Mouse (Mus musculus) lung, adult 10 weeks (tissue): Measurements from ENCODE around the gene Gm15293. TPM values are rescaled to one million over a fixed set of nuclear protein-coding genes. Genes with fewer than 3 reads are reported as not detected.

Source experiments
- polyA plus RNA-seq: library from polyadenylated mRNA; stranded (reverse); fragments of 350-450 nt; fragmentation: Illumina TruSeq; extraction: RNeasy Lipid Tissue Mini Kit (QIAGEN cat#74804); gene quantifications from one replicate; pipeline ENCODE4 v1.2.3, GENCODE M21; 2014; ENCODE audit warnings: low read depth, low replicate concordance; ENCODE audit not compliant: insufficient read depth

Gm15293 gene
- polyA plus RNA-seq = not detected

GRCm38 (mm10) chr8:21201261-21201660, at the start of gene Gm15293:
Gene Gm15293, plus strand, starts transcription at chr8:21201561.

GRCm38 (mm10) chr8:21161977-21162376, 39.4 kb upstream of the Gm15293 start, which contains the start of gene Defa22:
Gene Defa22, plus strand, starts transcription at chr8:21162277.

GRCm38 (mm10) chr8:21191314-21191713, 10.0 kb upstream of the Gm15293 start, which contains the start of gene Defa31:
Gene Defa31, plus strand, starts transcription at chr8:21191614.

Other genes starting within 250 kb of the Gm15293 start
- not detected for gene Defa21, start 176.0 kb upstream of the Gm15293 start, polyA plus RNA-seq
- gene Defa23, start 146.5 kb upstream of the Gm15293 start, polyA plus RNA-seq = not detected
- gene Defa35, start 136.5 kb upstream of the Gm15293 start, polyA plus RNA-seq = not detected
- not detected for gene Defa25, start 117.1 kb upstream of the Gm15293 start, polyA plus RNA-seq
- gene Gm14851, start 105.5 kb upstream of the Gm15293 start, polyA plus RNA-seq = not detected
- gene Defa30, start 66.9 kb upstream of the Gm15293 start, polyA plus RNA-seq = not detected
- not detected for gene Defa22, start 39.3 kb upstream of the Gm15293 start, polyA plus RNA-seq
- not detected for gene Defa31, start 9.9 kb upstream of the Gm15293 start, polyA plus RNA-seq
- gene Gm15292, start 48.2 kb downstream of the Gm15293 start, polyA plus RNA-seq = not detected
- gene Defa27, start 114.0 kb downstream of the Gm15293 start, polyA plus RNA-seq = not detected
- not detected for gene Defa29, start 125.5 kb downstream of the Gm15293 start, polyA plus RNA-seq
- not detected for gene Defa2, start 177.0 kb downstream of the Gm15293 start, polyA plus RNA-seq
- not detected for gene Defa33, start 190.2 kb downstream of the Gm15293 start, polyA plus RNA-seq
- gene Defa36, start 225.8 kb downstream of the Gm15293 start, polyA plus RNA-seq = not detected